Mouse (Mus musculus): ENCODE data around the gene Cygb. TPM values are rescaled to one million over a fixed set of nuclear protein-coding genes. Genes with fewer than 3 reads are reported as not detected.

Cygb gene
- total and polyA plus RNA-seq, 3 experiments, result not detected

- no peak for DNase-seq (ENCODE audit: extremely low read depth)
- no peaks in the 10 kb centered on the region for H3K79me2 ChIP-seq (replicated peaks; ENCODE audit: control insufficient read depth, extremely low read depth, insufficient read depth, poor library complexity, severe bottlenecking)
- in situ Hi-C loops (cut with MboI; ENCODE audit: low pct_ligation_motif_present, low pct_unique_long_range_greater_than_20kb, low sequenced_read_pairs) (no loop called here), dilution Hi-C loops (cut with MboI; ENCODE audit: extremely low pct_ligation_motif_present, extremely low pct_unique_long_range_greater_than_20kb, low sequenced_read_pairs) (no loop called here)
- 0 out of 4 replicates have a peak, but pooled peaks cover 0 to 2% of the 10 kb centered on the region in 2 experiments for H3K4me1 ChIP-seq (ENCODE audit: control insufficient read depth in 1 of 2, insufficient read depth in 2 of 2)
- no peaks in the 10 kb centered on the region for H3K9me3 ChIP-seq (replicated peaks; ENCODE audit: low read length)
- TF ChIP-seq JUND (conservative IDR thresholded peaks at IDR 0.05; ENCODE audit: low read depth, low read length) (no peak), ELF1 (IDR thresholded peaks at IDR 0.05; ENCODE audit: low read depth, low read length) (no peak), E2F4 (IDR thresholded peaks at IDR 0.05; ENCODE audit: insufficient replicate concordance, low read depth, low read length) (no peak), CHD2 (IDR thresholded peaks at IDR 0.05; ENCODE audit: low read length) (no peak), MAZ (IDR thresholded peaks at IDR 0.05; ENCODE audit: low read depth, low read length) (no peak), NELFE (IDR thresholded peaks at IDR 0.05; ENCODE audit: low read depth, low read length) (no peak)
- peaks cover 0 to 2% of the 10 kb centered on the region in 2 experiments for H3K36me3 ChIP-seq (replicated peaks in 1 of 2; ENCODE audit: control insufficient read depth in 1 of 2, insufficient read depth in 1 of 2, low read length in 1 of 2)
- H3K9ac ChIP-seq (ENCODE audit: insufficient read depth, low read depth), result no peak overlapping the region
- H3K27me3 ChIP-seq (replicated peaks), result no peaks in the 10 kb centered on the region
- no peak overlapping the region for H3K4me3 ChIP-seq (replicated peaks in 1 of 3; ENCODE audit: low read depth in 2 of 3, low read length in 2 of 3, poor library complexity in 1 of 3)
- H3K27ac ChIP-seq (ENCODE audit: insufficient read depth, low read depth), result no peak overlapping the region
- no peak overlapping the region for H3K4me2 ChIP-seq (ENCODE audit: insufficient read depth, low read depth, poor library complexity, severe bottlenecking)
These were observed 39.8 kb upstream of the Cygb start for GRCm38 (mm10) chr11:116693899-116694249.

GRCm38 (mm10) chr11:116690701-116691575 lies 36.8 kb upstream of the Cygb start:
- H3K4me2 ChIP-seq (ENCODE audit: insufficient read depth, low read depth, poor library complexity, severe bottlenecking), result no peak overlapping the region
- in situ Hi-C loops (cut with MboI; ENCODE audit: low pct_ligation_motif_present, low pct_unique_long_range_greater_than_20kb, low sequenced_read_pairs), result no loop called here
- no peaks in the 10 kb centered on the region for H3K79me2 ChIP-seq (replicated peaks; ENCODE audit: control insufficient read depth, extremely low read depth, insufficient read depth, poor library complexity, severe bottlenecking)
- no peaks in the 10 kb centered on the region for H3K9me3 ChIP-seq (replicated peaks; ENCODE audit: low read length)
- no peak overlapping the region for H3K27ac ChIP-seq (ENCODE audit: insufficient read depth, low read depth)
- peaks cover 2 to 13% of the 10 kb centered on the region in 2 experiments; a peak in 2 of 4 replicates for H3K4me1 ChIP-seq (ENCODE audit: control insufficient read depth in 1 of 2, insufficient read depth in 2 of 2)
- no peak for DNase-seq (ENCODE audit: extremely low read depth)
- H3K9ac ChIP-seq (ENCODE audit: insufficient read depth, low read depth), result no peak overlapping the region
- H3K27me3 ChIP-seq (replicated peaks), result no peaks in the 10 kb centered on the region
- TF ChIP-seq POLR2A (IDR thresholded peaks at IDR 0.05; ENCODE audit: low read depth, low read length), result no peak
- no peak for TF ChIP-seq SMC3 (IDR thresholded peaks at IDR 0.05; ENCODE audit: low read depth, low read length)
- TF ChIP-seq NRF1 (IDR thresholded peaks at IDR 0.05; ENCODE audit: low read depth, low read length), result no peak
- TF ChIP-seq MAX (IDR thresholded peaks at IDR 0.05; ENCODE audit: low read length), result no peak
- TF ChIP-seq JUN (IDR thresholded peaks at IDR 0.05; ENCODE audit: insufficient read depth, low read depth, low read length), result no peak
- TF ChIP-seq MAZ (IDR thresholded peaks at IDR 0.05; ENCODE audit: low read depth, low read length), result no peak
- no peak for TF ChIP-seq GABPA (IDR thresholded peaks at IDR 0.05; ENCODE audit: insufficient replicate concordance, low read depth, low read length)
- TF ChIP-seq IRF4 (IDR thresholded peaks at IDR 0.05; ENCODE audit: low read depth, low read length), result no peak
- H3K4me3 ChIP-seq (replicated peaks in 1 of 3; ENCODE audit: low read depth in 2 of 3, low read length in 2 of 3, poor library complexity in 1 of 3), result no peak overlapping the region
- peaks cover 0 to 6% of the 10 kb centered on the region in 2 experiments for H3K36me3 ChIP-seq (replicated peaks in 1 of 2; ENCODE audit: control insufficient read depth in 1 of 2, insufficient read depth in 1 of 2, low read length in 1 of 2)
- dilution Hi-C loops (cut with MboI; ENCODE audit: extremely low pct_ligation_motif_present, extremely low pct_unique_long_range_greater_than_20kb, low sequenced_read_pairs), result no loop called here
